Mouse (Mus musculus): ENCODE measurements around the gene Tjp3. TPM values are rescaled to one million over a fixed set of nuclear protein-coding genes. Genes with fewer than 3 reads are reported as not detected.
"Not testable (repeated sequence)": the region's sequence is repeated elsewhere in the genome, so short reads cannot be mapped to it uniquely, and the experiment has no call there.

Gene Tjp3
- polyA plus RNA-seq, 1 experiment from 2014 or later = 9.2 TPM

DNA sequence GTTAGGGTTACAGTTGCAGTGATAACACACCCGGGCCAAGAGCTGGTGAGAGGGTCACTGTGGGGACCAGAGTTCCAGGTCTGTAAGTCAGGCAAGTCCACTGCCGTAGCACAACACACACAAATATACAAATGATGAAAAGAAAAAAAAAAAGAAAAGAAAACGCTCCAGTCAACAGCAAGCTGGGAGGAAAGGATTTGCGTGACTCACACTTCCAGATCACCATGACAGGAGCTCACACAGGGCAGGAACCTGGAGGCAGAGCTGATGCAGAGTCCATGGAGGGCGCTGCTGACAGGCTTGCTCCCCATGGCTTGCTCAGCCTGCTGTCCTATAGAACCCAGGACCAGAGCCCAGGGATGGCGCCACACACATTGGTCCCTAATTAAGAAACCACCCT is 57.2 kb downstream of the Tjp3 start:
- no peak for ATAC-seq
- Histone ChIP-seq H3K27ac (ENCODE audit: low read length) (no peak overlapping the region), H3K4me1 (ENCODE audit: control insufficient read depth, insufficient read depth, low read length) (peaks cover 18% of the 10 kb centered on the region), H3K9me3 (replicated peaks; ENCODE audit: control insufficient read depth, low read length, poor library complexity, severe bottlenecking) (no peaks in the 10 kb centered on the region), H3K4me3 (ENCODE audit: low read depth, low read length) (no peak overlapping the region), H3K4me2 (ENCODE audit: low read length) (no peak overlapping the region; the same call in 1 of the 2 replicates), H3K9ac (ENCODE audit: low read depth, low read length) (no peak overlapping the region), H3K36me3 (ENCODE audit: control insufficient read depth, insufficient read depth, low read length) (no peaks in the 10 kb centered on the region), H3K27me3 (ENCODE audit: control insufficient read depth, insufficient read depth, low read depth, low read length) (peaks cover 2% of the 10 kb centered on the region; the same call in 1 of the 2 replicates)
- 87% methylated on average over 6 of the region's 6 CpGs for WGBS

DNA sequence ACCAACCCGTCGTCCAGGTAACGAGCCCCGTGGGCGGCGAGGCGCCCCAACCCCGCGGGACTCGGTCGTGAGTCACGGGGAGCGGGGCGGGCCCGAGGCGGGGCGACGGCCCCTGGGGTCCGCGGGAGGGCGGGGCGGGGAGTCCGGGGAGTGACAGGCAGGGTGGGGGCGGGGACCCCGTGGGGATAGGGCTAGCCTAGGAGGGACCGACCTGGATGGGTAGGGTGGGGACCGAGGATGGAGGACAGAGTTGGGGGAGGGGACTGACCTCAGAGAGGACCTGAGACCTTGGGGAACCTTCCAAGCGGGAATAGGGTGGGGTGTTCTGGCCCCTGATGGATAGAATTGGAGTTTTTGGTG is 58.2 kb downstream of the Tjp3 start:
- Histone ChIP-seq H3K27me3 (ENCODE audit: control insufficient read depth, insufficient read depth, low read depth, low read length) (no peaks in the 10 kb centered on the region), H3K9ac (ENCODE audit: low read depth, low read length) (peak overlapping the region; percentile 83), H3K4me2 (ENCODE audit: low read length) (peak overlapping the region; percentile 77), H3K4me3 (ENCODE audit: low read depth, low read length) (peak overlapping the region; percentile 73), H3K27ac (ENCODE audit: low read length) (peak overlapping the region; percentile 61), H3K36me3 (ENCODE audit: control insufficient read depth, insufficient read depth, low read length) (no peaks in the 10 kb centered on the region), H3K4me1 (ENCODE audit: control insufficient read depth, insufficient read depth, low read length) (peaks cover 28% of the 10 kb centered on the region), H3K9me3 (replicated peaks; ENCODE audit: control insufficient read depth, low read length, poor library complexity, severe bottlenecking) (no peaks in the 10 kb centered on the region)
- 0 out of 2 replicates have a peak, but pooled peaks have one; percentile 9 for ATAC-seq
- WGBS = 1% methylated on average over 16 of the region's 28 CpGs

DNA sequence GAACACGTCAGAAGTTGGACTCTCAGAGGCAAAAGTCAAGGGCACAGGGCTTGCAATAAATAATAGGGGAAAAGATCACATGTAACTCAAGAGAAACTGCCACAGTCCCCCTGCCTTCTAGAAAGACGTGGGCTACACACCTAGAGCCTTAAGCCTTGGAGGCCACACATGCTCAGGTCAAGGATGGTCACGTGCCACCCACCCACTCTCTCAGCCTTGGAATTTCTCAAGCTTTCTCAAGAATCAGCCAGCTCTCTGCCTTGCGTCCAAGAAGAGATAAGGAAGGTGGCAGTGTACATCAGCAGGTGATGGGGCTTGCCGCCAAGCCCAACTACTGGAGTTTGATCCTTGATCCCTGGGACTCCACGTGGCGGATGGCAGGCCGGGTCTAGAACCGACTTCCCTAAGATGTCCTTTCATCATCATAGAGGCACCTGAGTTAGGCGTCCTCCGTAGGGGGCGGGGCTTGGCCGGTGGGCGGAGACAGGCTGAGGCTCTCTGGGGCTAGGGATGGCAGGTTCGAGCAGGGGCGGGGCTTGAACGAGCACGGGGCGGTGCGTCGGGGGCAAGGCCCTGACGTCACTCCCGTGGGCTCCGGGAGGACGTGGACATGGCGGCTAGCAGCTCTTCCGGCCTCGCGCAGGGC is 58.7 kb downstream of the Tjp3 start, which contains the start of gene Zfr2:
TSS of gene Zfr2 (plus strand) at position 576 of the 646 bp plus-strand sequence.
- peak within 1 kb of the TSS; percentile 83 for H3K9ac ChIP-seq (ENCODE audit: low read depth, low read length)
- H3K36me3 ChIP-seq (ENCODE audit: control insufficient read depth, insufficient read depth, low read length) = no peaks in the 10 kb centered on the region
- H3K4me1 ChIP-seq (ENCODE audit: control insufficient read depth, insufficient read depth, low read length) = peaks cover 33% of the 10 kb centered on the region
- WGBS = 8% methylated on average over 26 of the region's 29 CpGs
- H3K27ac ChIP-seq (ENCODE audit: low read length) = peak within 1 kb of the TSS; percentile 61
- H3K27me3 ChIP-seq (ENCODE audit: control insufficient read depth, insufficient read depth, low read depth, low read length) = no peaks in the 10 kb centered on the region
- peak within 1 kb of the TSS; percentile 77 for H3K4me2 ChIP-seq (ENCODE audit: low read length)
- H3K9me3 ChIP-seq (replicated peaks; ENCODE audit: control insufficient read depth, low read length, poor library complexity, severe bottlenecking) = no peaks in the 10 kb centered on the region
- ATAC-seq = peak; percentile 60
- H3K4me3 ChIP-seq (ENCODE audit: low read depth, low read length) = peak within 1 kb of the TSS; percentile 73

DNA sequence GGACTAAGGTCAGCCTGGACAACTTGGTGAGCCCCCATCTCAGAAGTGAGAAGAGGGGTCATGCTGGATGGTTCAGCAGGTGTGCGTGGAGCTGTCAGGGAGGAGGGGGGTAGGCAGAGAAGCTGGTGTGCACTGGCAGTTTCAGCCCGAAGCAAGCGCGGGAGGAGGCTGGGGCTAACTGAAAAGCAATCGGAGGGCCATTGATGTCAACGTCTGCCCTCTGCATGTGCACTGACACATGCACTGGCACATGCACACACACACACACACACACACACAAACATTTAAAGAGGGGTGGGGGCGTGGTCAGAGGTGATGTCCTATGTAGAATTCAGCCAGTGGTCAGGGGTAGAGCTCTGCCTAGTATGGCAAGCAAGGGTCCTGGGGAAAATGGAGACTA is 59.9 kb downstream of the Tjp3 start:
- WGBS = 53% methylated on average over 7 of the region's 7 CpGs
- Histone ChIP-seq H3K27ac (ENCODE audit: low read length) (peak overlapping the region; percentile 90), H3K27me3 (ENCODE audit: control insufficient read depth, insufficient read depth, low read depth, low read length) (no peaks in the 10 kb centered on the region), H3K9ac (ENCODE audit: low read depth, low read length) (no peak overlapping the region), H3K36me3 (ENCODE audit: control insufficient read depth, insufficient read depth, low read length) (no peaks in the 10 kb centered on the region), H3K4me1 (ENCODE audit: control insufficient read depth, insufficient read depth, low read length) (peaks cover 34% of the 10 kb centered on the region), H3K9me3 (replicated peaks; ENCODE audit: control insufficient read depth, low read length, poor library complexity, severe bottlenecking) (no peaks in the 10 kb centered on the region), H3K4me3 (ENCODE audit: low read depth, low read length) (peak overlapping the region; percentile 60), H3K4me2 (ENCODE audit: low read length) (peak overlapping the region; percentile 61)
- 0 out of 2 replicates have a peak, but pooled peaks have one; percentile 0 for ATAC-seq

DNA sequence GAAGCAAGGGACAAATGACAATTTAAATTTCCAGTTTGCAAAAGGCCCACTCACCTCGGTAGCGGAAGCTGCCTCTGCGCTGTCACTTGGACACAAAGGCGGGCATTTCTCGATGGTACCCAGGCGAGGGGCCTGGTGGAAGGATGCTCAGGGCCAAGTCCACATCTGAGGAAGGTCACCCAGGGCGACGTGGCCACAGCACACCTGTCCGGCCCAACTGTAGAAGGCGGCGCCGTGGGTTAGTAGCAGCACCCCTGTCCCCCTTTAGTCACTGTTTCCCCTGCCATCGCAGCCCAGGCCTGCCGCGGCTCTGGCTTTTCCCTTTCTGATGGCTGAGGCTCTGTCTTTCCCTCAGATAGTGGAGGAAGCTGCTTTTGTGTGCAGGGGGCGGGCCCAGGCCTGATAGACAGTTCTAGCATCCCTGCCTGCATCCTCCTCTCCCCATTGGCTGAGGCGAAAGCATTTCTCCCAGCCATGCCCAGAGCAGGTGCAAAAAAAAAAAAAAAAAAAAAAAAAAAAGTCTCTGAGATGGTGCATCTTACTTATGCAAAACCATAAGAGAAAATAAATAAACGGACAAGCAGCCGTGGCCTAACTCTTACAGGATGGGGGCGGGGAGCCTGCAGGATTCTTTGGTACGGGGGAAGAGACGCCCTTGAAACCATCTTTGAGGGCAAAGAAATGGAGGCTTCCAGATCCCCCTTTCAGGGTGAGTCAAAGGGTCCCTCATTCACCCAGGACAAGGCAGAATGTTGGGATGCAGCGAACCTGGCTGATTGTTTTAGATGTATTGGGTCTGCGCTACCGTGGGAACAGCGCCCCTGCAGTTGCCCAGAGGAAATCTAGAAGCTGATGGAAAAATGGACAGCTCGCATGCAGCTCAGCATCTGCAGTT is 60.7 kb downstream of the Tjp3 start, which contains the start of gene Atcay:
TSS of gene Atcay (minus strand) at position 396 of the 895 bp plus-strand sequence.
- Histone ChIP-seq H3K4me3 (ENCODE audit: low read depth, low read length) (peak within 1 kb of the TSS; percentile 60), H3K9ac (ENCODE audit: low read depth, low read length) (peak within 1 kb of the TSS; percentile 88), H3K4me1 (ENCODE audit: control insufficient read depth, insufficient read depth, low read length) (peaks cover 34% of the 10 kb centered on the region), H3K36me3 (ENCODE audit: control insufficient read depth, insufficient read depth, low read length) (no peaks in the 10 kb centered on the region), H3K4me2 (ENCODE audit: low read length) (peak within 1 kb of the TSS; percentile 61), H3K27me3 (ENCODE audit: control insufficient read depth, insufficient read depth, low read depth, low read length) (no peaks in the 10 kb centered on the region), H3K9me3 (replicated peaks; ENCODE audit: control insufficient read depth, low read length, poor library complexity, severe bottlenecking) (no peaks in the 10 kb centered on the region), H3K27ac (ENCODE audit: low read length) (peak within 1 kb of the TSS; percentile 90)
- 4% methylated on average over 27 of the region's 27 CpGs for WGBS
- ATAC-seq = peak; percentile 92

DNA sequence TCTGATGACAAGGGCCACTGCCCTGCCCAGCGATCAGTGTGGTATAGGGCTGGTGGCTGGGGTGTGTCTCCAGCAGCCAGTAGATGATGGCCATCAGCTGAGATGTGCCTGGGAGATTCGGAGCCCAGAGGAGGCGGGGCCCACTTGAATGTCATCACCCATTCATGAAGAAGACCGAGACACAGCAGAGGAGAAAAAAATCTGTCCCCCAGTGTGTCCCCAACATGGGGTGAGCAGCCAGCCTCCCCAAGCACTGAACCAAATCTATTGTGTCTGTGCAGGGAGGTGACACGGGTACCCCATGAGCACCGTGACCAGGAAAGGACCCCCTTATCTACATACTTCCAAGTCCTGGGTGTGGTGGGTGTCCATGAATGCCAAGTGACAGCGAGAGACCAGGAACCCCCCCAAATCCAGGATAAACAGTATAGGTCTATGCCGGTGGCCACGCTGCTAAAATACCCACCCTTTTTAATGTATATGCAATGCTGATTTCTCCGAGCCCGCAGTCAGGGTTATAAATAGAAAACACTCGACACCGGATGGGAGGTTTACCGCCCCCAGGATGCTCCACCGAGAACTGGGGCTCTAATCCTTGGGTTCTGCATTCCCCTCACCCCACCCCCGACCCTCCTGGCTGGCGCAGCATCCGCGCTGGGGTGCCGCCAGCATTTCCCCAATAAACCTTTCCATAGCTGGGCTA is 61.5 kb downstream of the Tjp3 start:
- Histone ChIP-seq H3K4me3 (ENCODE audit: low read depth, low read length) (peak overlapping the region; percentile 60), H3K4me2 (ENCODE audit: low read length) (peak overlapping the region; percentile 61), H3K4me1 (ENCODE audit: control insufficient read depth, insufficient read depth, low read length) (peaks cover 34% of the 10 kb centered on the region), H3K27me3 (ENCODE audit: control insufficient read depth, insufficient read depth, low read depth, low read length) (no peaks in the 10 kb centered on the region), H3K9ac (ENCODE audit: low read depth, low read length) (peak overlapping the region; percentile 88), H3K27ac (ENCODE audit: low read length) (peak overlapping the region; percentile 90), H3K36me3 (ENCODE audit: control insufficient read depth, insufficient read depth, low read length) (no peaks in the 10 kb centered on the region), H3K9me3 (replicated peaks; ENCODE audit: control insufficient read depth, low read length, poor library complexity, severe bottlenecking) (no peaks in the 10 kb centered on the region)
- WGBS = 5% methylated on average over 20 of the region's 20 CpGs
- peak; percentile 38 for ATAC-seq

DNA sequence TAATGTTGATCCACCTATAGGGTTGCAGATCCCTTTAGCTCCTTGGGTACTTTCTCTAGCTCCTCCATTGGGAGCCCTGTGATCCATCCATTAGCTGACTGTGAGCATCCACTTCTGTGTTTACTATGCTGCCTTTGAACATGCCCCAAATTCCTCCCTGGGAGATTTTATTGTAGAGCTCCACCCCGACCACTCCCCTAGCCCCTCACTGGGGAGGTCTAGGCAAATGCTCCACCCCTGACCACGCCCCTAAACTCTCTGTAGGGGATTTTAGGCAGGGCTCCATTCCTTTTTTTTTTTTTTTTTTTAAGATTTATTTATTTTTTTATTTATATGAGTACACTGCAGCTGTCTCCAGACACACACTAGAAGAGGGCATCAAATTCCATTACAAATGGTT is 67.7 kb downstream of the Tjp3 start:
- ATAC-seq; H3K4me2 ChIP-seq (ENCODE audit: low read length); H3K4me3 ChIP-seq (ENCODE audit: low read depth, low read length); H3K27me3 ChIP-seq (ENCODE audit: control insufficient read depth, insufficient read depth, low read depth, low read length); H3K27ac ChIP-seq (ENCODE audit: low read length); H3K9me3 ChIP-seq (replicated peaks; ENCODE audit: control insufficient read depth, low read length, poor library complexity, severe bottlenecking); H3K9ac ChIP-seq (ENCODE audit: low read depth, low read length): not testable (repeated sequence)
- Histone ChIP-seq H3K4me1 (ENCODE audit: control insufficient read depth, insufficient read depth, low read length) (peaks cover 11% of the 10 kb centered on the region), H3K36me3 (ENCODE audit: control insufficient read depth, insufficient read depth, low read length) (peaks cover 26% of the 10 kb centered on the region)
- 69% methylated on average over 2 of the region's 2 CpGs for WGBS
